Mouse (Mus musculus) CD4-positive, CD25-positive, alpha-beta regulatory T cell, adult 2 months (primary cell): Measurements from ENCODE around the gene Gna11.

Source experiments
- DNase-seq: peaks from one replicate; pipeline ENCODE4 v3.0.0-alpha.2; 2012; ENCODE audit warnings: low read depth, low spot score

Gene Gna11

DNA sequence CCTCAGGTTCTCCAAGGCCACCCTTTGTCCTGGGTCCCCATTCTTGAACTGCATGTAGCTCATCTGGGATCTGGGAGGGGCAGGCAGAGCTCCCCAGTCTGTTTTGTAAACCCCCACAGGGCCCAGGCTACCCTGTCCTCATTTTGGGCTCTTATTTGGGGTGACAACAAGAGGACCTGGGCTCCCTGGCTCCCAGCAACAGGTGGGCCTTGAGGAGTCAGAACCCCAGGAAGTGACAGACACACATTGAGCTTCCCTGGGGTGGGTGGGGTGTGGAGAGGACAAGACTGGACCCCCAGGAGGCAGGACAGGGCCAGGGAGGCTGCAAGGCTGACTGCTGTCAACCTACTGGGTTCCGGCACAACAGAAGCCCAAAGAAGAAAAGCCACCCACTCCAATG lies 1.4 kb downstream of the Gna11 start:
- DNase-seq: no peak

DNA sequence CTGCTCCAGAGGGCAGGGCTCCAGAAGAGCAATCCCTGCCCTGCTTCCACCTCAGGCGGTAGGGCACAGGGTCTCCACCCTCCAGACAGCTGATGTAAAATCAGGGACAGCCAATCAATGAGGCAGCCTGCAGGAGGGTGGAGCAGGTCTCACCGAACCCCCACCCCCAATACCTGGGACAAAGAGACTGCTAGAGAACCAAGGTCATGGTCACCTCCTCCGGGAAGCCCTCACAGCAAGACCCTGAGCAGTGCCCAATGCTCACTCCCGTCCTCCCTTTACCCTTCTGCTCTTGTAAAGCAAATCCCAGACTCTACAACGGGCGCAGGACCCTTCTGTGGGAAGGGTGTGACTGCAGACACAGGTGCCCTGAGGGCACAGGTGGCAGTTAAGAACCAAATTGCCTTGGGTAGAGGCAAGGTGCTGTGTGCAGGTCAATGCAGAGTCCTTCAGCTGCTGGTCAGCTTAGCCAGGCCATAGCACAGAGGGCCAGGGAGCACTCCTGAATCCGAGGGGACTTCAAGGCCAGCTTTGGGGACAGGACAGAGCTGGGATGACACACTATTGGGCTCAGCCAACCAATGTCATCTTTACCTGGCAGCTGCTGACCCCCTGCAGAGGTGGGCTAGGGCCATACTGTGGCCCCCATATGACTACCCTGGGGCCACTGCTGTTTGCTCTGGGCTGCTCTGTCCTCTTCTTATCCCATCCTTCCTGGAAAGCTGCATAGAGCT lies 2.1 kb downstream of the Gna11 start:
- DNase-seq: no peak

DNA sequence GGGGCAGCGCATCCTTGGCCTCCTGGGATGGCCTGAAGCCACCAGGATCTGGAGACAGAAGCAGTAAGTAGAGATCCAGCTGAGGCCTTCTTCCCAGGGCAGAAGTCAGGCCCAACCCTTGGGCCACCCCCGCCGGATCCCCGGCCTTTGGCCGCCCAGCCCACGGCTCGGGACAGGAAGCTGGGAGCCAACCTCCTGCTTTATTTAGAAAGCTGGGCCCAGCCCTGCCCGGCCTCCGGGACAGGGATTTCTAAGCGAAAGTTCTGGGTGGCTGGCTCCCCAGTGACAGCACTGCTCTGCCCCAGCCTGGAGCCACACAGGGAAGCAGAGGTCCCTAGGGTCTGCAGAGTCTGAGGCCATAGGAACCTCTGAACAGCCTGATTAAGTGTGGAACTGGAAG lies 3.2 kb downstream of the Gna11 start:
- DNase-seq: no peak

DNA sequence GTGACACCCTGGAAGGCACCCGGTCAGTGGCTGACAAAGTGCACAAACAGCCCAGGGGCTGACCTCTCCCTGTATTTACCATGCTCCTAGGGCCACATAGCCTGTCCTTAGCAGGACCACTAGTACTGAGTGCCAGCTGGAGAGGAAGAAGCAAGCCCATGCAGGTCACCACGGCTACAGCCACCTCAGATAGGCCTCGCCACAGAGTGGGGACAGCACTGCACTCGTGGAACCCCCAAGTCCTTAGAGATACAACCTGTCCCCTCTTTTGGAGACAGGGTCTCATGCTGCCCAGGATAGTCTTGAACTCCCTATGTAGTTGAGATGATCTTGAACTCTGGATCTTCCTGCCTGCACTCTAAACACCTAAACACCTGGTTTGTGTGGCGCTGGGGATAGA lies 3.6 kb downstream of the Gna11 start:
- DNase-seq: no peak

DNA sequence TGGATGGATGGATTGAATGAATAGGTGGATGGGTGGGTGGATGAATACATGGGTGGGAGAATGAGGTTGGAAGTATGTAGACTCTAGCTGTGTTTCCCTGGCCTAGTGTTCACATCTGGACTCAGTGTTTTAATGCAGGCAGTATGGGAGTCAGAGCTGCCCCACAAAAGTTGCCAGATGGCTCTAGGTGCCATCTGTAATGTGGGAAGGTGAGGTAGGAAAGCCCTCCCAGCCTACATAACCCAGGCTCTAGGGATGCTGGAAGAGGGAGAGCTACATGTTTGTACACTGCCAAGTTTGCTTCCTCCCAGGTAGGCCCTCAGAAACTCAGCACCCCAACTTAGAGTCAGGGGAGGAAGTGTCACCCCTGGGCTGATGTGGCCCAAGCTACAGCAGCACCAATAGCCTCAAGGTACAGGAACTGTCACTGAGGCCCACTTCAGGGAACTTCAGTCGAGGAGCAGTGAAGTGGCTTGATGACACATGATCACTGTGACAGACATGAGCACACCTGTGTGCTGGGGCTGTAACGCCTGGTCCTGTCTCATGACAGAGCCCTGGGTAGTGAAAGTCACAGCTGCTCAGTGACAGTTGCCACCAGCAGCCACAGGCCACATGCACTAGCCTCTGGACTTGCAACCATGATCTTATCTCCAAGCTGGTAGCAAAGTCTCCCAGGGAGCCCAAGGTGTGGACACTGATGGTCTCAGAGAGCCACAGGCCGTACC lies 6.5 kb downstream of the Gna11 start:
- no peak for DNase-seq

DNA sequence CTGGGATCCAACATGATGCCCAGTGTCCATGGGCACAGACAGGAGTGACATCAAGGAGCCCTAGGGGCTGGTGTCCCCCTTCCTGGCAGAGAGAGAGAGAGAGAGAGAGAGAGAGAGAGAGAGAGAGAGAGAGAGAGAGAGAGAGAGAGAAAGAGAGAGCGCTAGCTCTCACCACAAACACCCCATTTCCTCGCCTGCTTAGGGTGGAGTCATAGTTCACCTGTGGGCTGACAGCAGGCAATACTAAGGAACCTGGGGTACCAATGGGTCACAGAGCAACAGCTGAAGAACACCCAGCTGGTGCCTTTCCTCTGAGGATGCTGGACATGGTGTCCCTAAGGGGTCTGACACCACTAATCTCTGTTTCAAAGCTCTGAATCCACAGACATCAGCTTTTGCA lies 7.6 kb downstream of the Gna11 start:
- DNase-seq: peak; percentile 37

DNA sequence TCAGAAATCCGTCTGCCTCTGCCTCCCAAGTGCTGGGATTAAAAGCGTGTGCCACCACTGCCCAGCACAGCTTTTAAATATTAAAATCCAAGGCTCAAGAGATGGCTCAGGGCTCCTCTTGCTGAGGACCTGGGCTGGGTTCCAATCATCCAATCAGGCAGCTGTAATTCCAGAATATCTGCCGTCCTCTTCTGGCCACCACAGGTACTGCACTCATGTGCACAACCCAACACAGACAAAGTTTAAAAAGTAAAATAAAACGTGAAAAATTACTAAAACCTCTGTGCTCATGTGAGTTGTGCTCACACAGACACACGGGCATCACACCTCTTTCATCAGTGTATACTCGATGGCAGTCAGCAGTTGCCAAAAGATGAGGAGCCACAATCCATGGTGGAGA lies 8.3 kb downstream of the Gna11 start:
- peak; percentile 42 for DNase-seq

DNA sequence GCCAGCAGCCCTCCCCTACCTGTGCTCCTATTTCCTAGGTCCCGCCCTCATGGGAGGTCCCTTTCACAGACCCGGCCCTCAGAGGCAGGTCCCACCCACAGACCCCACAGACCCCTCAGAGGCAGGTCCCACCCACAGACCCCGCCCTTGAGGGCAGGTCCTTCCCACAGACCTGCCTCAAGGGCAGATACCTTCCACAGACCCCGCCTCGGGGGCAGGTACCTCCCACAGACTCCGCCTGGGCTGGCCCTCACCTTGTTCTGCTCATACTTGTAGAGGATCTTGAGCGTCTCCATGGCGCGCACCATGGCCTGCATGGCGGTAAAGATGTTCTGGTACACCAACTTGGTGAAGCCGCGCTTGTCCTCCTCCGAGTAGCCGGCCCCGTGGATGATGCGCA lies 10.2 kb downstream of the Gna11 start:
- no peak for DNase-seq

DNA sequence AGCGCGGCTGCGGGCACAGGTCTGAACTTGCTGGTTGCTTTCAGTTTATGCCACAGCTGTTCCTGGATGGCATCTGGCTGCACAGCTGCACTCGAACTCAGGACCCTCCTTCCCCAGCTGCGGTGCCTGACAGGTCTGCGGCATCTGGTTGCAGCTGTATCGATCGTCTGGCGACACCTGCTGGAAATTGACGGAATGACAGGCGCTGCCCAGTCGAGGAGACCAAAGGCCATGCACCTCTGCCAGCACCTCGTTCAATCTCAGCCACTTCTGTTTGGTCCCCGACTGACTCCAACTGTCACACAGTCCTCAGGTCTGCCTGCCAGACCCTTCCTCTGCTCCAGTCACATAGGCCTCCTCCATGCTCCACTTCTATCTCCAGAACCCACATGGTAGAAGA lies 18.2 kb downstream of the Gna11 start:
- DNase-seq: peak; percentile 93

DNA sequence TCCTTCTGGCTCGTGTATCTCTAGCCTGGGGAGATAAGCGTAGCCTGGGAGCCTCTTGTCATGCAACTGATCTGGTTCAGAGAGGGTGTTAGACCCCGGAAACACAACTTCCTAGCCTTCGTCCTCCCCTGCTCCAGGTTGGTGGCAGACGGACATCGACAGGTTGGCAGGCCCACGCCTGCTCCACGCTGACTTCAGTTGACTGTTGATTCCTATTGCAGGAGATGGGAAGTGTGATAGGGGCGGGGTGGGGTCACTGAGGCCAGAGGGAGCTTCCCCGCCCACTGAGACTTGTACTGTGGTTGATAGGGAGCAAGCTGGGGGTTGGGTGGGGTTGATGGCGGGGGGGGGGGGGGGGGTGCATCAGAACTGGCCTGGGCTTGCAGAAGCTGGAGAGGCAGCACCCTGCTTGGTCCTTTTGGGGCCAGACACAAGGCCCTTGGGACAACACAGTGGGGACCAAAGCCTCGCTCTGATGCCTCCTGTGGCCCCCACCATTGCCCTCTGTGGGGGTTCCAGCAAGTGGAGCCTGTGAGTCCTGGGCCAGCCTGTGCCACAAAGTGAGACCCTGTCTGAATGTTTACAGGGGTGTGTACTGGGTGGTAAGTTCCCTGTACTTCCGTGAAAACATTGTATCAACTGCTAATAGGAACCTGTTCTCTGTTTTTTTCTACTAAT lies 19.8 kb downstream of the Gna11 start:
- DNase-seq: no peak

DNA sequence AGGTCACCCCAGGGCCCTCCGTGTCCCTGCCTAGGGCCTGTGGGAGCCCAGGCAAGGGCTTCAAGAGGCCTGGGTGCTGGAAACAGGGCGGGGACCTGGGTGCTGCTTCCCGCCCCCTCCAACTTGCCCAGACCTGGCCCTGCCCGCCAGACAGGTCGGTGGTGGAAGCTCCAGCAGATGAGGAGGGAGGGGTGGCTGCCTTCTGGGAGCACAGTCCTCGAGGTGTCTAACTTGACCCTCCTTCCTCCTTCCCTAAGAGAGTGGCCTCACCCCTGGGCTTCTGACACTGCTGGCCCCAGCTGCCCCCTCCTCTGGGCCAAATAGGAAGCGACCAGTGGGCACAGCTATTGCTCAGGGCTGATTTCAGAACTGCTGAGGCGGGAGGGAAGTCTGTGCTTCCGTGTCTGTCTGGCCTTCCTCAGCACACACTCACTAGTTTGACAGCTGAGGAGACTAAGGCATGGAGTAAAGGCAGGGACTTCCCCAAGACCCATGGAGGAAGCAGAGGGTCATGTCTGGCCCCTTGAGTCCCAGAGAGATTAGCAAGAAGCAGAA lies 20.9 kb downstream of the Gna11 start, which contains the start of gene Gna15:
Gene Gna15, minus strand, starts transcription at position 175 of the 555 bp plus-strand sequence.
- DNase-seq: peak; percentile 53

DNA sequence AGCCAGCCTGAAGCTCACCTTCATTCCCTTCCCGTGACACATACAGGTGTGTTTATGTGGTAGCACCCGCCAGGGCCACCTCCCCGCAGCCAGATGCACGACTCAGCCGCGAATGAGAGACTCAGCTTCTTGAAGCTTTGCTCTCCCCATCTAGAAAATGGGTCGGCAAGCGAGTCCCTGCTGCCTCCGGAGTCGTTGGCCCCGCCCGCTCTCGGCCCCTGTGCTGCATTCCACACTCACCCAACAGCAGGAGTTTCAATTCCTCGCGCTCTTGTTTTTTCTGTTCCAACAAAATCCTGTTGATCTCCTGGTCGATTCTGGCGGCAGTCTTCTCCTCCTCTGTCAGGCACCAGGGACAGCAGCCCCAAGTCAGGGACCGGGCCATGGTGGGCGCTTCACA lies 21.4 kb downstream of the Gna11 start:
- DNase-seq: peak; percentile 56

DNA sequence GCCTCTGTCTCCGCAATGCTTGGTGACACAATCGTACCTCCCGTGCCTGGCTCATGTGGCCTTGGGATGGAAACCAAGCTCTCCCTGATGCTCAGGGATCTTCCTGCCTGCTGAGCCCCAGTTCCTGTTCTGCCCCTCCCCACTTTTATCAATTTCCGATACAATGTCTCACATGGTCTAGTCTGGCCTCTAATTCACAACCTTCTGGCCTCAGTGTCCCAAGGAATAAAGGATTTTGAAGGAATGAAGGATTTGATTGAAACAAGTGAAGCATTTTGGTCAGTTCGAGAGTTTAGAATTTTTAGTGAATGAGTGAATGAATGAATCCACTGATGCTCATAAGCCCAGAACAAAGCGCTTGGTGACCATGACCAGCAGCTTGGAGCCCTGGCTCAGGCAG lies 21.8 kb downstream of the Gna11 start:
- DNase-seq: no peak

DNA sequence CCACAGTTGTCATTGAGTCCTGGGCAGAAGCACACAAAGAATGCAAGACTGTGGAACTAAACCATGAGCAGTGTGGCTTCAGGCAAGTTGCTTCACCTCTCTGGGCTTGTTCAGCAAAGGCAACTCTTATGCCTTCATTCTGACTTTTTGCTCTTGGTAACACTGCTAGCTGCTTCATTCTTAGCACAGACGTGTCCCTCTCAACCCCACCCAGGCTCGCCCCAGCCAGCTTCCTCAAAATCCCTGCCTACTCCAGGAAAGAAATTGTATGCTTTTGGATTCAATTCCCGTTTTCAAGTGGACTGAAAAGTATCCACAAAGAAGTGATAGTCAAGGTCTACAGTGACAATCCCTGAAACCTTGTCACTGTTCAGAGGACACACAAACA lies 25.0 kb downstream of the Gna11 start:
- no peak for DNase-seq

DNA sequence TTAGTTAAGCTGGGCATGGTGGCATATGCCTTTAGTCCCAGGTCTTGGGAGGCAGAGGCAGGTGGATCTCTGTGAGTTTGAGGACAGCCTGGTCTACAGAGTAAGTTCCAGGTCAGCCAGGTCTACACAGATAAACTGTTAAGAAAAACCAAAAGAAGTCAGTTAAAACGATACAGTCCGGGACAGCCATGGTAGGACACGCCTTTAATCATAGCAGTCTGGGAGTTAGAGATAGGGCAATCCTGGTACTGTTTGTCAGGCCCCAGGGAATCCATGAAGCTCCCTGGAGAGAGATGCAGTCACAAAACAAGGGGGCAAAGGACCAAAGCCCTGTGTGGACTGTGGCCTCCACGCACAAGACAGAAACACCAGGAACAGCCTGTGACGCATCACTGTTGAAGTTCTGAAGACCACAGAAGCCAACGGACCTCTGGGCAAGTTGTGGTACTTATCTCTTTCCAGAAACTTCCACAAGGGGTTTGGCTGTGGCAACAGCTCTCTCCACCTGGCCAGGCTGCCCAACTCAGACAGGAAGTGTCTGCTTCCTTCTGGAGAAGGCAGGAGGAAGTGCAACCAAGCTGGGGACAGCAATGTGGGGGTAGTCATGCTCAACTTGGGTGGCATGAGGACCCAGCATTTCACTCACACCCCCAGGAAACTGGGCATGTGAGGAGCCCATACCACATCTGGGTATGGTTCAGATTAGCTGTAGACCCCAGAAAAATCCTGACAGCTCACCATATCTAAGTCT lies 25.6 kb downstream of the Gna11 start:
- no peak for DNase-seq

DNA sequence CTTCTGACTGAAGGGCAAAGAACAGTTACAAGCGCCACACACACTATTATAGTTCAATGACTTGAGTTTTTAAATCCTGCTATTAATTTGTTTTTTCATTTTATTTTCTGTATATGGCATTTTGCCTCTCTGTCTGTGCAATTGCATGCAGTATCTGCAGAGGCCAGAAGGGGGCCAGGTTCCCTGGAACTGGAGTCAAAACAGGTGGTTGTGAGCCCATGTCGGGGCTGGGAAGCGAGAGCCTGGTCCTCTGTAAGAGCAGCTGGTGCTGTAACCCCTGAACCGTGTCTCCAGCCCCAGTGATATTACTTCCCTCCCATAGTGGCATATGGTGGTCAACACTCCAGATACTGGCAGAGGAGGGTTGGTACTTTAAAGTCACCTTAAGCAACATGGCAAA lies 26.4 kb downstream of the Gna11 start:
- peak; percentile 87 for DNase-seq

DNA sequence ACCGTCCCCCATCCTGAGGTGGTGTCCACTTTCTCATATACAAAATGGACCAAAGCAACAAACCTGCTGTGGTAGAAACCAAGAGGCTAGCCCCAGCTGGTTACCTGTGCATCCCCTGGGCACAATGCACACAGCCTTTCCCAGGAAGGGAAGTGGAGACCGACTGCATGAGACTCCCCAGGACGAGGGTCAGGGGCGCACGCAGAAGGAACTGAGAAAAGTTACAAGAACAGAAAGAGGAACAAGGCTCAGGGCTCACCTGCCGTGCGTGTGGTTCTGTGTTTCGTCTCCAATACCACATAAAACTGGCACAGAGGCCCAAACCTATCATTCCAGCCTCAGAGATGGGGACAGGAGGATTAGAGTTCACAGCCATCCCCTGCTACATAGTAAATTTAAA lies 27.8 kb downstream of the Gna11 start:
- DNase-seq: no peak

DNA sequence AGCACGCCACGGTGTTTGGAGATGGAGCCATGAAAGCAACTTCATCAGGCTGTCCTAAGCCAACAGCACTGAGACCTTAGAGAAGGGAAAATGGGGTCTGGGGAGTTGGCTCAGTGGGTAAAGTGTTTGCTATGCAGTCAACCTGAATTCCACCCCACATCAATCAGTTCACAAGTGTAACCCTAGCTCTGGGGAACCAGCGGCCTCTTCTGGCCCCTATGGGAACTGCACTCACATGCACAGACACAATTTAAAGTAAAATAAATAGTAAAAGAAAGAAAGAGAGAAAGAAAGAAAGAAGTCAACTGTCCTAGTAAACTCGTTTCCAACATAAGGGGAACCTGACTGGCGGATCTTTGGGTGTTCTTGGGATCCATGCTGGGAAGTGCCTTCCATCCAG lies 31.2 kb downstream of the Gna11 start:
- DNase-seq: no peak

DNA sequence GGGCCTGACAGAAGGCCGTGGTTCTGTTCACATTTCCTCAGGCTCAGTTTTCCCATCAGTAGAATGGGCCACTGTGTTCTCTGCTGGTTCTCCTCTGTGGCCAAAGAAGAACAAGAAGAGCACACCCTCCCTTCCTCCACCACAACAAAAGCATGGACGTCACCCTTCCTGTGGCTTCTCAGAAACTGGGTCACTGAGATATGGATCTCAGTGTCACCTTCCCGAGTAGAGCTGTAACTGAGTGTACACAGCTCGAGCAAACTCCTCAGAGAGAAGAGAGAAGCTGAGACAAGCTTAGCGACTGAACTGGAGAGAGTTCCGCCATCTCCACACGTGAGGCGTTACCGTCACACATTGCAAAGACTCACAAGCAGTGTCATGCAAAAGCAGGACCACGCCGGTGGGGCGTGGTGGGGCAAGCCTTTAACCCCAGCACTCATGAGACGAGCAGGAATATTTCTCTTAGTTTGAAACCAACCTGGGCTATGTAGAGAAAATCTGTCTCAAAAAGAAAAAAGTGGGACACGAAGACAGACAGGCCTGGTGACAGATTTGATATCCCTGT lies 34.7 kb downstream of the Gna11 start:
- peak; percentile 85 for DNase-seq

DNA sequence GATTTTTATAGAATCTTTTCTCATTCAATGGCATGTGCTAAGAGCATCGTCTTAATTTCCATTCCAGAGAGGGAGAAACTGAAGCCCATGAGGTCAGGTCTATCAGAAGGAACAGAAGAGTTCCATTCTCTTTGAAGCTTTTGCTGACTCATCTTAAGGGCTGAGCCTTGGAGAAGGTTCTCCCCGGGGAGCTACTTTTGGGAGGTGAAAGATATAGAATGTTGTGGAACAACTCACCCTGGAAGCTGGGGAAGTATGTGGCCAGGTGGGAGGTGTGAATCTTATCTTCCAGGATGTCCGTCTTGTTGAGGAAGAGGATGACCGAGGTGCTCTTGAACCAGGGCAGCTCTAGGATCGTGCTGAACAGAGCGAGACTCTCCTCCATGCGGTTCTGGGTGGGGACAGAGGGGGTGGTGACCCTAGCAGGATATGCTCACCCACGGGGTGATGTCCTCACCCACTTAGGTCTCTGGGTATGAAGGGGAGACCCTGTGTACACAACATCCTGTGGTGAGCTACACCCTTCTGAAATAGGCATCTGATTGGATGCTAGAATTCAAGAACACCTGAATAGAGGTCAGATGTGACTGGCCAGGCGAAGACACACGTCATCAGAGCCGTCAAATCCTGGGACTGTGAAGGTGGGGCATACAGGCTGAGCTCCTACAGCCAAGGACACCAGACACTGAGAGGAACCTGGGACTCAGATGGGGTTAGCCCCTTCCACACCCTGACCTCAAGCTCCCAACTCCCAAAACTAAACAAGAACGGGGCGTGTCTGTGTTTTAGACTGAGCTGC lies 37.1 kb downstream of the Gna11 start:
- DNase-seq: peak; percentile 81

DNA sequence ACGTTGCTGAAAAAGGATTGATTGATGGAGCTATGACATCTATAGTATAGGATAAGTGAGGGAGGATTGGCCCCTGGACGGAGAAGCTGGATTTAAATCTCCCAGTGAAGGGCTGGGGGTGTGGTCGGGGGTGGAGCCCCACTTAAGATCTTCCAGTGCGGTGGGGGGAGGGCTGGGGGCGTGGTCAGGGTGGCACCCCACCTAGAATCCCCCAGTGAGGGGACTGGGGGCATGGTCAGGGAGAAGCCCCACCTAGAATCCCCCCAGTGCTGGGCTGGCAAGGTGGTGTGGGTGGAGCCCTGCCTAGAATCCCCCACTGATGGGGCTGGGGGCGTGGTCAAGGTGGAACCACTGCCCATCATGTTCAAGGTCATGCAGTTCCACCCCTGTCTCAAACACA lies 37.9 kb downstream of the Gna11 start:
- no peak for DNase-seq
